Mouse (Mus musculus): ENCODE results near the gene P4ha3.

GRCm38 (mm10) chr7:100302316-100302715 is 17.0 kb downstream of the P4ha3 start:
- no peak for TF ChIP-seq CTCF (IDR thresholded peaks at IDR 0.05; ENCODE audit: control insufficient read depth, insufficient read depth, insufficient read length)
- TF ChIP-seq MAX (IDR thresholded peaks at IDR 0.05) = no peak
- TF ChIP-seq USF1 (IDR thresholded peaks at IDR 0.05; ENCODE audit: low read depth) = no peak
